Mouse (Mus musculus) hindbrain, embryonic 11.5 days (tissue): ENCODE data around the gene Ripk3. TPM values are rescaled to one million over a fixed set of nuclear protein-coding genes. Genes with fewer than 3 reads are reported as not detected.

Experiments used
- ATAC-seq: fragments of 200-750 bp; cut with Nextera tagmentation; 2 replicates; pipeline ENCODE4 v1.8.0; 2017; ENCODE audit warnings: mild to moderate bottlenecking, moderate TSS enrichment, moderate library complexity; ENCODE audit not compliant: low FRiP score
- DNase-seq: peaks from one replicate; pipeline ENCODE4 v3.0.0-alpha.2; 2015; ENCODE audit warnings: low spot score
- H3K27ac ChIP-seq: fragments of 300-500 bp; sonication (generic); 2 replicates; pipeline ENCODE4 v1.5.1; 2014; ENCODE audit warnings: mild to moderate bottlenecking, low read depth, low read length
- H3K27me3 ChIP-seq: fragments of 300-500 bp; sonication (generic); 2 replicates; pipeline ENCODE4 v1.6.1; 2014; ENCODE audit warnings: mild to moderate bottlenecking, low read length, moderate library complexity, mixed read lengths; ENCODE audit not compliant: control insufficient read depth, insufficient read depth
- H3K36me3 ChIP-seq: fragments of 300-500 bp; sonication (generic); 2 replicates; pipeline ENCODE4 v1.6.1; 2014; ENCODE audit warnings: mild to moderate bottlenecking, low read length, moderate library complexity, mixed read lengths; ENCODE audit not compliant: control insufficient read depth, insufficient read depth
- H3K4me1 ChIP-seq: fragments of 300-500 bp; sonication (generic); replicated peaks from 2 replicates; pipeline ENCODE4 v1.6.1; 2014; ENCODE audit warnings: low read length, mixed read lengths; ENCODE audit not compliant: control insufficient read depth, insufficient read depth
- H3K4me2 ChIP-seq: fragments of 300-500 bp; sonication (generic); replicated peaks from 2 replicates; pipeline ENCODE4 v1.6.1; 2014; ENCODE audit warnings: mild to moderate bottlenecking, low read depth, low read length
- H3K4me3 ChIP-seq: fragments of 300-500 bp; sonication (generic); 2 replicates; pipeline ENCODE4 v1.5.1; 2014; ENCODE audit warnings: low read depth, low read length
- H3K9ac ChIP-seq: fragments of 300-500 bp; sonication (generic); 2 replicates; pipeline ENCODE4 v1.6.1; 2014; ENCODE audit warnings: low read depth, low read length
- H3K9me3 ChIP-seq: fragments of 300-500 bp; sonication (generic); 2 replicates; pipeline ENCODE4 v1.6.1; 2016; ENCODE audit warnings: low read length; ENCODE audit not compliant: control insufficient read depth
- WGBS: fragments of 180-500 bp; shearing (Covaris S2); extraction: QIAGEN DNeasy Blood & Tissue Kit; methylation state at CpG from one replicate; pipeline ENCODE4 v1.1.7; 2014; 5-methylcytosine and 5-hydroxymethylcytosine counted together
- polyA plus RNA-seq: library from polyadenylated mRNA; unstranded; fragments of >200 nt; fragmentation: Nextera tagmentation; extraction: Ambion mirVana; gene quantifications from 2 replicates; pipeline ENCODE4 v1.2.1, GENCODE M21; 2014

Gene Ripk3
- polyA plus RNA-seq, 1 experiment from 2014 or later: 11.0 TPM

DNA sequence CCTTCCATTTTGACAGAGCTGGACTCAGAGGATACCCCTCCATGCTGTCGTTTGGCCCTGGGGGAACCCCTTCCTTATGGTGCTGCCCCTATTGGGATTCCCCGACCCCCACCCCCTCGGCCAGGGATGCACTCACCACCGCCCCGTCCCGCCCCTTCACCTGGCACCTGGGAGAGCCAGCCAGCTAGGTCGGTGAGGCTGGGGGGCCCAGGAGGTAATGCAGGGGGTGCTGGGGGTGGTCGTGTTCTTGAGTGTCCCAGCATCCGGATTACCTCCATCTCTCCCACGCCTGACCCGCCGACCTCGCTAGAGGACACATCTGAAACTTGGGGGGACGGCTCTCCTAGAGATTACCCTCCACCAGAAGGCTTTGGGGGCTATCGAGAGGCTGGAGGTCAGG is 37.5 kb upstream of the Ripk3 start:
- Histone ChIP-seq H3K27me3 (peaks cover 9% of the 10 kb centered on the region), H3K9ac (peak overlapping the region; percentile 52; the same call in 1 of the 2 replicates), H3K36me3 (no peaks in the 10 kb centered on the region), H3K27ac (no peak overlapping the region), H3K4me3 (peak overlapping the region; percentile 44), H3K9me3 (no peaks in the 10 kb centered on the region), H3K4me2 (peak overlapping the region; percentile 80), H3K4me1 (peaks cover 8% of the 10 kb centered on the region; the same call in 1 of the 2 replicates)
- DNase-seq (no peak), ATAC-seq (no peak)
- 1% methylated on average over 14 of the region's 15 CpGs for WGBS

DNA sequence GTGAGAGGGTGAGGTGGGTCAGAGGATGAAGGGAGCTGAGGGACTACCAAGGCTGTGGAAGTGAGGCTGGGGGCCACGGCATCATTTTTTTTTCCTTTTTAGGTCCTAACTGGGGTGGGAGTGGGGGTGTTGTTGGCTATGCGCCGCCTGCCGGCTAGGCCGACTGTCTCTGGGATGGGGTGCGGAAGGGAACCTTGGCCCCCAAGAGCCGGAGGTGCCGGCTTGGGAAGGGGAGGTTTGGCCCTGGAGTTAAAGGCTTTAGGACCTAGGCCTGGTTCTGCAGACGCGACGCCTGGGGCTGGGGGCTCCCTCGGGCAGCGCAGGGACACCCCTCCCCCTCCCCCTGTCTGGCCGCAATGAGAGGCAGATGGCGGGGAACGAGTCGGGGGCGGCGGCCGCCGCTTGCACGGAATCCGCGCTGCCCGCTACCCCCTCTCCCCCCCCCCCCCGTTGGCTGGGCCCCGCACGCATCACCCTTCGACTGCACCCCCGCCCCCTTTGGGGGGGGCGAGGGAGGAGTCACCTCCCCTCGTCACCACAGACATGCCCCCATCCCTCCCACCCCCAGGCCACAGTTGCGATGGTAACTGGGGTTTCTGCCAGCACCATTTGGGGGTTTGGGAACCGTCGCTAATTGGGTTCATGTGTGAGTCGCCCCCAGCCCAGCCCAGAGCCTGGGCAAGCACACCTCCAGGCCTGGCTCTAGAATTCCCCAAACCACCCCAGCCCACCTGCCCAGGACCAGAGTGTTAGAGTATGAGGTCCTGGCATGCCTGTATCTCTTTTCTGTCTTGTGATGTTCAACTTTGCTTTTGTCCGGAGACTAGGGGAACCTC is 36.8 kb upstream of the Ripk3 start:
- Histone ChIP-seq H3K27ac (peak overlapping the region; percentile 70), H3K27me3 (peaks cover 9% of the 10 kb centered on the region), H3K4me2 (peak overlapping the region; percentile 80), H3K4me1 (peaks cover 8% of the 10 kb centered on the region; the same call in 1 of the 2 replicates), H3K4me3 (peak overlapping the region; percentile 44), H3K36me3 (no peaks in the 10 kb centered on the region), H3K9ac (peak overlapping the region; percentile 71), H3K9me3 (no peaks in the 10 kb centered on the region)
- 0% methylated on average over 19 of the region's 37 CpGs for WGBS
- DNase-seq (peak; percentile 73), ATAC-seq (peak; percentile 13; the same call in 1 of the 2 replicates)

DNA sequence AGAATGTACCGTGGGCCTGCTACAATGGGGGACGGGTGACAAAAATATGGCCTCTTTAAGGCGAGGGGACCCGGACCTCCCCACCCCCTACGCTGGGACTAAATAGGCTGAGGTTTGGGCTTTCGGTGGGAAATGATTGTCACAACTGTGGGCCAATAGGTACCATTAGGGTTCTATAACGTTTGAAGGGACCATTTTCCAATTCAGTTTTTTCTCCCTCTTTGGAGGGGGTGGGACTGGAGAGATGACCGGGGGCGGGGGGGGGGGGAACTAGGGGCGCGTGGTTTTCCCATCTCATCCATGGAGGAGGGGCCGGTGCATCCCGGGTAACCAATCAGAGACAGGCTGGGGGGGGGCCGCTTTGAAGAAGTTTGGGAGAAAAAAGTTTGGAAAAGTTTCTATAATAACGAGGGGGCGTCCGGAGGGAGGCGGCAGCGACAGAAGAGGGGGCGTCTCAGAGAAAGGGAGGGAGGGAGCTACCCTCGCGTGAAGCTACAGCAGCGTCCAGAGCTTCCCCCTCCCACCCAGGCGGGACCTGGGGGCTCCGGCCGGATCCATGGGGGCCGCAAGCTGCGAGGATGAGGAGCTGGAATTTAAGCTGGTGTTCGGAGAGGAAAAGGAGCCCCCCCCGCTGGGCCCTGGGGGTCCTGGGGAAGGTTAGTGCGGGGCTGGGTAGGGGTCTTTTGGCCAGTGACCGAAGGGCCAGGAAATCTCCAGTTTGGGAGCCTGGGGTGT is 36.0 kb upstream of the Ripk3 start:
- DNase-seq: peak; percentile 54
- Histone ChIP-seq H3K27me3 (peaks cover 9% of the 10 kb centered on the region), H3K36me3 (no peaks in the 10 kb centered on the region), H3K9me3 (no peaks in the 10 kb centered on the region), H3K27ac (peak overlapping the region; percentile 86), H3K4me1 (peaks cover 8% of the 10 kb centered on the region; the same call in 1 of the 2 replicates), H3K4me3 (peak overlapping the region; percentile 44), H3K9ac (peak overlapping the region; percentile 73), H3K4me2 (peak overlapping the region; percentile 80)
- no peak for ATAC-seq
- under 1% methylated on average over 27 of the region's 32 CpGs for WGBS

DNA sequence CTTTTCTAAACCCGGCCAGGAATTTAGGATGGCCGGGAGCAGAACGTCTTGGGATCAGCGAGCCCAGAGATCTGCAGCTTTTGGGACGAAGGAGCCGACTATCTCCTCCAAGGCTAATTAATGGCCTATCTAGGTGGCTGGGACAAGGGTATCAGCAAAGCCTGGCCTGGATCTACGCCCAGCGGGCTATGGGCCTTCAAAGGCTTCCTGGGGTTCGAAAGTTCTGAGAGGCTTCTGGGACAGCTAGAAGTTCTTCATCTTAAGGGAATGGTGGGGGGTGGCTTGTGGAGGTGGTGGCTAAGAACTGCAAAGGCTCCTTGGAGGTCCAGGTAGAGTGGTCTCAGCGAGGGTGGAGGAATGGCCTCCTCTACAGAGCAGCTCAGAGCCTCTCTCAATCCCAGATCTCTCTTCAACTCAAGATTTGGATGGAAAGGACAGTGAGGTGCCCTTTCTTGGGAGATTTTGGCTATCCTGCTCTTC is 35.4 kb upstream of the Ripk3 start:
- H3K4me2 ChIP-seq: peak overlapping the region; percentile 80
- peak overlapping the region; percentile 44 for H3K4me3 ChIP-seq
- DNase-seq (peak; percentile 69), ATAC-seq (peak; percentile 34; the same call in 1 of the 2 replicates)
- peaks cover 9% of the 10 kb centered on the region for H3K27me3 ChIP-seq
- no peaks in the 10 kb centered on the region for H3K9me3 ChIP-seq
- 0% methylated on average over 10 of the region's 10 CpGs for WGBS
- peaks cover 8% of the 10 kb centered on the region; the same call in 1 of the 2 replicates for H3K4me1 ChIP-seq
- peak overlapping the region; percentile 73 for H3K9ac ChIP-seq
- H3K36me3 ChIP-seq: no peaks in the 10 kb centered on the region
- peak overlapping the region; percentile 86 for H3K27ac ChIP-seq

DNA sequence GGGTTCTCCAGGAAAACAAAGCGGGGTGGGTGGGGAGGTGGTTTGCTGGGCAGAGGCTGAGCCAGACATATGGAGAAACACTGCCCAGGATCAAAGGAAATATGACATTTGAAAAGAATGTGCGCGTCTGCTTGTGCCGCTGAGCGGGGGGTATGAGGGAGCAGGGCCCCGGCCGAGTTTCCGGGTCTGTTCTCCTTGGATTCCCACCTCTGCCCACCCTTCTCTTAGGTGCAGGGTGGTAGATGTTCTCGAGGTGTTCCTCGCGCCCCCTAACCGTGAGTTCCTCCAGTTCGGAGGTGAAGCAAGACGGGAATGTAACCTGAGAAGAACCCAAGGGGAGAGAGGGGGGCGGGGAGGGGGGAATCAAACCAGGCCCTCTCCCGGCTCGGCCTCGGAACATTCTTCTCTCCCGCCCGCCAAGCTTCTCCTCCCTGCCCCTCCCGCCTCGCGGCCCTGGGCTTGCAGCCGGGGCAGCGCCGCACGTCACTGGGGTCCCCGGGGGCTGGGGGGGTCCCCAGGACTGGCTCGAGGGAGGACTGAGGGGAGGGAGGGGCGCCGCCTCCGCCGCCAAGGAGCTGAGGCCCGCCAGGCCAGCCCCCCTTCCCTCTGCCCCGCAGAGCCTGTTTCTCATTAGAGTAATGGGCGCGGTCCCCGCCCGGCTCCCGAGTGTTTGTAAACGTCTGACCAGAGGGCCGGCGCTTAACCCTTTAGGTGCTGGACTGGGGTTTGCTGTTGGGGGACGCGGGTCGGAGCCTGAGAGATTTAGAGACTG is 34.5 kb upstream of the Ripk3 start, which contains the start of gene Nfatc4:
Nfatc4 (plus strand) TSS at position 154 of the 772 bp plus-strand sequence.
- peaks cover 8% of the 10 kb centered on the region; the same call in 1 of the 2 replicates for H3K4me1 ChIP-seq
- H3K27ac ChIP-seq: peak within 1 kb of the TSS; percentile 86
- ATAC-seq (peak; percentile 87), DNase-seq (peak; percentile 95)
- H3K27me3 ChIP-seq: peaks cover 9% of the 10 kb centered on the region
- peak within 1 kb of the TSS; percentile 80 for H3K4me2 ChIP-seq
- H3K9ac ChIP-seq: peak within 1 kb of the TSS; percentile 73
- no peaks in the 10 kb centered on the region for H3K9me3 ChIP-seq
- H3K36me3 ChIP-seq: no peaks in the 10 kb centered on the region
- 0% methylated on average over 39 of the region's 46 CpGs for WGBS
- peak within 1 kb of the TSS; percentile 44 for H3K4me3 ChIP-seq

DNA sequence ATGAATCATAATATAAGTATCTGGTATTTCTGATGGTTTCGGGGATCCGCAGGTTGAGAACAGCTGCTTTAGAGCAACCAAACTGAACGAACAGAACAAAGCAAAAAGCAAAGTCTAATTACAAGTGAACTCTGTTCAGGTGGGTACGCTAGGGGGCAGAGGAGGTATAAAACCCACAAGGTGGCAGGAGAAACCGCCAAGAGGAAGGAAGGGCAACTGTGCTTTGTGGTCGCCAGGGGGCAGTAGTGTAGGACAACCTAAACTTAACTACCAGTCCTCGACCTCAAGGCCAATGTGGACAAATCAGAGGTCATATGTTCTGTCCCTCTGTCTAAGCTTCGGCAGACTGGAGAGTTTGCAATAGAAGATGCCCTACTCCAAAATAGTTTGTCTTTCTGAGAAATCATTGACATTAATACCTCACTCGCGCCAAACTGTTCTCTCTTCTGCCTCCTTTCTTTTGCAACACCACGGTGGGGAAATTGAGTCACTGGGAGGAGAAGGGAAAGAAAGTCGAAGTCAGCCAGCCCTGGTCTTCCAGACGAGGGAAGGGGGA is 33.8 kb upstream of the Ripk3 start:
- H3K4me1 ChIP-seq: peaks cover 8% of the 10 kb centered on the region; the same call in 1 of the 2 replicates
- ATAC-seq: peak; percentile 12; the same call in 1 of the 2 replicates

DNA sequence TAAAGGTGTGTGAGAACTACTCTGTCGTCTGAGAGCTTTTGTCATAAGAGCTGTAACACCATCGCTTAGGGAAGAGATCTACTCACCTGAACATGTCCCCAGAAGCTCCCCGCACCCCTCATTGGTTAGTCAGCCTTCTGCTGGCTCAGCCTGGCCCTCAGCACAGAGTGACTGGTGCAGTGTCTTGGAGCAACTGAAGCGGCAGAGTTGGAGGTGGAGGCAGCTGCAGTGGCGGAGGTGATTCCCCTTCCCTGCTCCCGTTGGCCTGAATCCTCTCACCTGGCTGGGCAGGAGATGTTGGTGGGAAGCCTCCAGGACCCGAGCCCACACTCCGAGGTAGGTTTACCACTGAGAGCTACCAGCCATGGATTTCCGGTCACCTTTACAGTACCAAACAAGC is 31.9 kb upstream of the Ripk3 start:
- H3K27ac ChIP-seq: no peak overlapping the region
- WGBS: 84% methylated on average over 9 of the region's 9 CpGs
- no peak overlapping the region for H3K4me3 ChIP-seq
- H3K9me3 ChIP-seq: no peaks in the 10 kb centered on the region
- DNase-seq: no peak
- H3K9ac ChIP-seq: no peak overlapping the region
- 0 out of 2 replicates have a peak, but pooled peaks cover 2% of the 10 kb centered on the region for H3K27me3 ChIP-seq
- H3K4me1 ChIP-seq: peaks cover 6% of the 10 kb centered on the region; the same call in 1 of the 2 replicates
- H3K4me2 ChIP-seq: no peak overlapping the region
- ATAC-seq: no peak
- no peaks in the 10 kb centered on the region for H3K36me3 ChIP-seq

More for the DNA sequence above, 33.8 kb upstream of the Ripk3 start:
- peak overlapping the region; percentile 86 for H3K27ac ChIP-seq
- H3K4me3 ChIP-seq: peak overlapping the region; percentile 44
- no peaks in the 10 kb centered on the region for H3K9me3 ChIP-seq
- peak; percentile 88 for DNase-seq
- H3K4me2 ChIP-seq: peak overlapping the region; percentile 80
- peak overlapping the region; percentile 73; the same call in 1 of the 2 replicates for H3K9ac ChIP-seq
- peaks cover 9% of the 10 kb centered on the region for H3K27me3 ChIP-seq
- WGBS: 6% methylated on average over 12 of the region's 13 CpGs
- H3K36me3 ChIP-seq: no peaks in the 10 kb centered on the region
